Mouse (Mus musculus) ES-E14 (cell line): ENCODE data around the gene Mrps27. TPM values are rescaled to one million over a fixed set of nuclear protein-coding genes. Genes with fewer than 3 reads are reported as not detected.

Experiments used
- DNase-seq: peaks from one replicate; pipeline ENCODE4 v3.0.0-alpha.2; 2013; ENCODE audit warnings: low read depth, low spot score
- H3K27ac ChIP-seq: 2 replicates; pipeline ENCODE4 v1.5.1; 2012; ENCODE audit warnings: low read depth, mild to moderate bottlenecking, low read length, moderate library complexity, mixed read lengths; ENCODE audit not compliant: poor library complexity, insufficient read depth, severe bottlenecking
- H3K36me3 ChIP-seq: 2 replicates; pipeline ENCODE4 v1.6.1; 2012; ENCODE audit warnings: mild to moderate bottlenecking, low read length, moderate library complexity, mixed read lengths; ENCODE audit not compliant: control insufficient read depth, poor library complexity, insufficient read depth, severe bottlenecking
- H3K4me1 ChIP-seq, 2 experiments: fragments of 150-350 bp in 1 of 2; sonication (generic) in 1 of 2; 2 replicates each; pipeline ENCODE4 v1.6.1; 2012; ENCODE audit warnings: low read length in 2 of 2, mild to moderate bottlenecking in 1 of 2, mixed read lengths in 1 of 2; ENCODE audit not compliant: control insufficient read depth in 2 of 2, insufficient read depth in 2 of 2, poor library complexity in 1 of 2
- H3K4me3 ChIP-seq, 2 experiments: fragments of 150-350 bp in 1 of 2; sonication (generic) in 1 of 2; 2 replicates each; pipeline ENCODE4 v1.5.1; 2012; ENCODE audit warnings: low read length in 2 of 2, low read depth in 1 of 2, mild to moderate bottlenecking in 1 of 2, mixed read lengths in 1 of 2; ENCODE audit not compliant: insufficient read depth in 1 of 2, poor library complexity in 1 of 2, severe bottlenecking in 1 of 2
- H3K9ac ChIP-seq: 2 replicates; pipeline ENCODE4 v1.6.1; 2012; ENCODE audit warnings: low read depth, mild to moderate bottlenecking, low read length, mixed read lengths; ENCODE audit not compliant: poor library complexity, insufficient read depth, severe bottlenecking
- H3K9me3 ChIP-seq: fragments of 150-350 bp; sonication (generic); 2 replicates; pipeline ENCODE4 v1.6.1; 2012; ENCODE audit warnings: low read depth, mild to moderate bottlenecking, low read length; ENCODE audit not compliant: control insufficient read depth, insufficient read depth
- CHD2 ChIP-seq: IDR thresholded peaks from 2 replicates; pipeline ENCODE4 v1.6.1; 2014; ENCODE audit warnings: mild to moderate bottlenecking, low read depth, low read length, inconsistent platforms
- HCFC1 ChIP-seq: IDR thresholded peaks from 2 replicates; pipeline ENCODE4 v1.6.1; 2012; ENCODE audit warnings: low read length, inconsistent platforms, borderline replicate concordance; ENCODE audit not compliant: insufficient read depth
- MAFK ChIP-seq: IDR thresholded peaks from 2 replicates; pipeline ENCODE4 v1.6.1; 2014; ENCODE audit warnings: mild to moderate bottlenecking, low read depth, low read length, inconsistent platforms; ENCODE audit not compliant: insufficient read depth
- ZC3H11A ChIP-seq: IDR thresholded peaks from 2 replicates; pipeline ENCODE4 v1.6.1; 2012; ENCODE audit warnings: low read depth, mild to moderate bottlenecking, inconsistent platforms, low read length, borderline replicate concordance
- ZNF384 ChIP-seq: IDR thresholded peaks from 2 replicates; pipeline ENCODE4 v1.6.1; 2012; ENCODE audit warnings: low read depth, low read length, inconsistent platforms
- in situ Hi-C, 2 experiments: fragments of 600-800 bp; cut with MboI; formaldehyde crosslinking; loops; one replicate each; pipeline ENCODE4 v1.15.1; 2025; ENCODE audit warnings: low sequenced_read_pairs in 2 of 2, inconsistent platforms in 1 of 2; ENCODE audit not compliant: unreplicated experiment in 2 of 2
- total RNA-seq: library from RNA; depleted of rRNA; stranded (reverse); fragments of 300-350 nt; gene quantifications from 2 replicates; pipeline ENCODE4 v1.2.3, GENCODE M21; 2012

The Mrps27 gene
- total RNA-seq, 1 experiment: 34.5 TPM

GRCm38 (mm10) chr13:99416601-99417000, 72.0 kb downstream of the Mrps27 start:
- Histone ChIP-seq H3K4me1 (peaks cover 11 to 35% of the 10 kb centered on the region in 2 experiments), H3K27ac (no peak overlapping the region), H3K36me3 (peaks cover 24% of the 10 kb centered on the region), H3K9me3 (no peaks in the 10 kb centered on the region), H3K4me3 (no peak overlapping the region), H3K9ac (no peak overlapping the region)
- TF ChIP-seq CHD2 (no peak), ZNF384 (no peak)
- in situ Hi-C loops: no loop called here
- no peak for DNase-seq

GRCm38 (mm10) chr13:99423581-99423980, 79.0 kb downstream of the Mrps27 start:
- in situ Hi-C loops: no loop called here
- no peak overlapping the region for H3K4me3 ChIP-seq
- TF ChIP-seq CHD2: no peak
- TF ChIP-seq HCFC1: no peak
- TF ChIP-seq ZC3H11A: no peak
- no peak for TF ChIP-seq MAFK
- TF ChIP-seq ZNF384: no peak
- H3K9me3 ChIP-seq: no peaks in the 10 kb centered on the region
- H3K9ac ChIP-seq: no peak overlapping the region
- H3K36me3 ChIP-seq: peaks cover 29% of the 10 kb centered on the region
- no peak for DNase-seq
- H3K4me1 ChIP-seq: peaks cover 0 to 6% of the 10 kb centered on the region in 2 experiments; a peak in 1 of 4 replicates
- H3K27ac ChIP-seq: no peak overlapping the region

- Histone ChIP-seq H3K4me1 (peaks cover 0 to 6% of the 10 kb centered on the region in 2 experiments; a peak in 1 of 4 replicates), H3K9ac (no peak overlapping the region), H3K4me3 (peak overlapping the region; percentile 4 to 59; a peak in 3 of 4 replicates), H3K36me3 (peaks cover 58% of the 10 kb centered on the region), H3K9me3 (no peaks in the 10 kb centered on the region), H3K27ac (no peak overlapping the region)
- peak; percentile 67; the same call in 1 of the 2 replicates for TF ChIP-seq MAFK
- TF ChIP-seq ZNF384: no peak
- in situ Hi-C loops: no loop called here
- no peak for DNase-seq
Measured at GRCm38 (mm10) chr13:99433068-99434008, 88.8 kb downstream of the Mrps27 start.

- Histone ChIP-seq H3K36me3 (peaks cover 51% of the 10 kb centered on the region), H3K4me1 (peaks cover 0 to 6% of the 10 kb centered on the region in 2 experiments; a peak in 1 of 4 replicates), H3K9me3 (no peaks in the 10 kb centered on the region), H3K27ac (no peak overlapping the region), H3K4me3 (no peak overlapping the region), H3K9ac (no peak overlapping the region)
- in situ Hi-C loops: no loop called here
- TF ChIP-seq CHD2: no peak
- TF ChIP-seq MAFK: no peak
- TF ChIP-seq ZC3H11A: no peak
- no peak for TF ChIP-seq HCFC1
- no peak for TF ChIP-seq ZNF384
- DNase-seq: no peak
Measured at GRCm38 (mm10) chr13:99434494-99434893, 89.9 kb downstream of the Mrps27 start.

GRCm38 (mm10) chr13:99437051-99437450, 92.5 kb downstream of the Mrps27 start:
- TF ChIP-seq ZC3H11A: no peak
- no peak for TF ChIP-seq HCFC1
- TF ChIP-seq ZNF384: no peak
- TF ChIP-seq MAFK: no peak
- TF ChIP-seq CHD2: no peak
- no peak overlapping the region for H3K27ac ChIP-seq
- H3K9me3 ChIP-seq: no peaks in the 10 kb centered on the region
- no peak overlapping the region for H3K9ac ChIP-seq
- H3K36me3 ChIP-seq: peaks cover 44% of the 10 kb centered on the region
- no peak overlapping the region for H3K4me3 ChIP-seq
- peaks cover 0 to 6% of the 10 kb centered on the region in 2 experiments; a peak in 1 of 4 replicates for H3K4me1 ChIP-seq
- no peak for DNase-seq
- in situ Hi-C loops: no loop called here
